In the genomic region with DNA sequence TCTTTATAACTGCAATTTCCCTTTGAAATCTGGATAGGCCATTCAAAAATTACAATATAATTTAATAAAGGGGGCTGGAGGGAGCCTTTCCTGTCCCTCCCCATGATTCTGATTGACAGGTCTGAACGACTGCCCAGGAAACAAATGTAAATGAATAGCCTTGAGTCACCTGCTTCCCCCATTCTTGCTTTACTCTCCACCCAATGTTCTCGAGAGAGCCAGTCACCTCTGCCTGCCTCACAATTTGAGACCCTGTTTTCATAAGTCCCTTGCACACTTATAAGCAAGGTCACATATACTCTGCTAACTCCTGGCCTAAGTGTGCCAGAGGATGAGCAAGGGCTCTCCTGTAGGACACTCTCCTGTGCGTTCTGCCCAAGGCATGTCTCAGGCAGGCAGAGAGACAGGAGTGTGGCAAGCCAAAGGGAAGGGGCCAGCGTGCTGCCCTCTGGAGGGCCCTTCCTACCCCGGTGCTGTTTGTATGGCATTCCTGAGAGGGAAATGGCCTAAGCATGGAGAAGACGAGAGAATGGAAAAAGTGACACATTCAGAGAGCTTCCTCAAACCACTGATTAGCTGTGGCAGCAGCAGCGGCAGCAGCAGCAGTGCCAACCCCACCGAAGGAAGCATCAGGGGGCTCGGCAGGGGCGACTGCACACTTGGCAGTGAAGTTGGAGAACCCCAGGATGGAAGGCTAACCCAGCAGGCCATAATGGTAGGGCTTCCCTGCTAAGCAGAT, we compare ENCODE assay signal across 8 mouse cellular contexts. TPM values are rescaled to one million over a fixed set of nuclear protein-coding genes. Genes with fewer than 3 reads are reported as not detected.
DNase-seq lines count a peak whose midpoint lies in the region; ATAC-seq lines count a peak whose summit lies in the region.

No protein-coding gene starts in this region.

- no peak for DNase-seq in liver, embryonic 13.5 days
- DNase-seq in liver, embryonic 11.5 days (ENCODE audit: low spot score), result no peak
- DNase-seq in thymus, postnatal 25 days, result no peak
- DNase-seq in adrenal gland, postnatal 4 days (ENCODE audit: low spot score in 2 of 2), result no peak
- DNase-seq in gastrocnemius, postnatal 25 days, result no peak

- H3K27ac ChIP-seq in liver, embryonic 13.5 days, result peak overlapping the region; percentile 39; the same call in 1 of the 2 replicates
- H3K27ac ChIP-seq in liver, embryonic 11.5 days (ENCODE audit: low read depth, low read length), result no peak overlapping the region
- H3K27ac ChIP-seq in limb, embryonic 12.5 days, result peak overlapping the region; percentile 73
- H3K27ac ChIP-seq in stomach, embryonic 16.5 days (ENCODE audit: low read length), result peak overlapping the region; percentile 83

- no peaks in the 10 kb centered on the region for H3K9me3 ChIP-seq in liver, embryonic 13.5 days (replicated peaks)
- no peaks in the 10 kb centered on the region for H3K9me3 ChIP-seq in liver, embryonic 11.5 days (ENCODE audit: control insufficient read depth, low read length)
- no peaks in the 10 kb centered on the region for H3K9me3 ChIP-seq in limb, embryonic 12.5 days
- no peaks in the 10 kb centered on the region for H3K9me3 ChIP-seq in stomach, embryonic 16.5 days (replicated peaks; ENCODE audit: control insufficient read depth, low read length)

- 0 out of 2 replicates have a peak overlapping the region, but pooled peaks have one; percentile 12 for H3K4me2 ChIP-seq in liver, embryonic 13.5 days
- no peak overlapping the region for H3K4me2 ChIP-seq in liver, embryonic 11.5 days
- H3K4me2 ChIP-seq in limb, embryonic 12.5 days, result peak overlapping the region; percentile 44
- peak overlapping the region; percentile 28 for H3K4me2 ChIP-seq in stomach, embryonic 16.5 days (ENCODE audit: low read depth, low read length)

- peaks cover 53% of the 10 kb centered on the region for H3K4me1 ChIP-seq in liver, embryonic 13.5 days (replicated peaks)
- peaks cover 52% of the 10 kb centered on the region for H3K4me1 ChIP-seq in liver, embryonic 11.5 days (replicated peaks; ENCODE audit: control insufficient read depth, insufficient read depth, low read length)
- H3K4me1 ChIP-seq in limb, embryonic 12.5 days (replicated peaks), result peaks cover 90% of the 10 kb centered on the region
- H3K4me1 ChIP-seq in stomach, embryonic 16.5 days (ENCODE audit: control insufficient read depth, insufficient read depth, low read length), result peaks cover 83% of the 10 kb centered on the region

- WGBS in liver, embryonic 13.5 days (ENCODE audit: insufficient replicate concordance), result 24% methylated on average over 10 of the region's 10 CpGs
- 30% methylated on average over 10 of the region's 10 CpGs for WGBS in liver, embryonic 11.5 days
- WGBS in limb, embryonic 12.5 days, result 27% methylated on average over 10 of the region's 10 CpGs
- 23% methylated on average over 10 of the region's 10 CpGs for WGBS in stomach, embryonic 16.5 days

- H3K36me3 ChIP-seq in liver, embryonic 13.5 days, result no peaks in the 10 kb centered on the region
- H3K36me3 ChIP-seq in liver, embryonic 11.5 days (ENCODE audit: control insufficient read depth, insufficient read depth, low read length), result no peaks in the 10 kb centered on the region
- no peaks in the 10 kb centered on the region for H3K36me3 ChIP-seq in limb, embryonic 12.5 days
- H3K36me3 ChIP-seq in stomach, embryonic 16.5 days (ENCODE audit: control insufficient read depth, insufficient read depth, low read length), result no peaks in the 10 kb centered on the region

- ATAC-seq in liver, embryonic 13.5 days (ENCODE audit: low read depth), result no peak
- ATAC-seq in liver, embryonic 11.5 days (replicated peaks; ENCODE audit: low FRiP score), result no peak
- ATAC-seq in granulocyte monocyte progenitor cell, adult 5-6 weeks (replicated peaks; ENCODE audit: poor library complexity, severe bottlenecking), result peak; percentile 60
- ATAC-seq in limb, embryonic 12.5 days (ENCODE audit: insufficient number of reproducible peaks, insufficient read depth, low FRiP score, low TSS enrichment, low read depth), result no peak
- ATAC-seq in stomach, embryonic 16.5 days (ENCODE audit: insufficient read depth, low FRiP score), result no peak

- peaks cover 32% of the 10 kb centered on the region for H3K27me3 ChIP-seq in liver, embryonic 13.5 days
- H3K27me3 ChIP-seq in liver, embryonic 11.5 days (replicated peaks; ENCODE audit: control insufficient read depth, insufficient read depth, low read length), result peaks cover 13% of the 10 kb centered on the region
- no peaks in the 10 kb centered on the region for H3K27me3 ChIP-seq in limb, embryonic 12.5 days
- no peaks in the 10 kb centered on the region for H3K27me3 ChIP-seq in stomach, embryonic 16.5 days (ENCODE audit: control insufficient read depth, insufficient read depth, low read length)

- H3K4me3 ChIP-seq in liver, embryonic 13.5 days (replicated peaks), result no peak overlapping the region
- H3K4me3 ChIP-seq in liver, embryonic 11.5 days (ENCODE audit: low read depth, low read length), result no peak overlapping the region
- 0 out of 2 replicates have a peak overlapping the region, but pooled peaks have one; percentile 15 for H3K4me3 ChIP-seq in limb, embryonic 12.5 days (replicated peaks)
- H3K4me3 ChIP-seq in stomach, embryonic 16.5 days (replicated peaks; ENCODE audit: low read length), result no peak overlapping the region

- H3K9ac ChIP-seq in liver, embryonic 13.5 days, result no peak overlapping the region
- no peak overlapping the region for H3K9ac ChIP-seq in liver, embryonic 11.5 days (ENCODE audit: low read depth, low read length)
- H3K9ac ChIP-seq in limb, embryonic 12.5 days (replicated peaks), result peak overlapping the region; percentile 40; the same call in 1 of the 2 replicates
- peak overlapping the region; percentile 59 for H3K9ac ChIP-seq in stomach, embryonic 16.5 days (ENCODE audit: low read length)

RNA-seq across cellular contexts. Expression of gene Ptk7, which starts 5.3 kb away (rescaled TPM):
- 8.0 and 9.1 TPM in 2 replicates for polyA plus RNA-seq in liver, embryonic 13.5 days (2015; fragmentation: Nextera tagmentation; extraction: Ambion mirVana)
- polyA plus RNA-seq in liver, embryonic 11.5 days (2014; fragmentation: Nextera tagmentation; extraction: Ambion mirVana), result 24.5 and 24.7 TPM in 2 replicates
- 3.6 and 4.3 TPM in 2 replicates for total RNA-seq in granulocyte monocyte progenitor cell, adult 5-6 weeks (2014; fragmentation: Nextera tagmentation)
- 3.7 and 3.8 TPM in 2 replicates for total RNA-seq in granulocyte monocyte progenitor cell, adult 5-6 weeks (2017)
- polyA plus RNA-seq in limb, embryonic 12.5 days (2016; fragmentation: Nextera tagmentation; extraction: Ambion mirVana), result 156 and 165 TPM in 2 replicates
- 93.9 and 94.9 TPM in 2 replicates for polyA plus RNA-seq in stomach, embryonic 16.5 days (2015; fragmentation: Nextera tagmentation; extraction: Ambion mirVana)
- 10 to 100 TPM; 42.2 to 54.1 TPM for total RNA-seq in adrenal gland, postnatal 4 days (2021)
- 1 to 10 TPM; 1.1 to 1.3 TPM for total RNA-seq in gastrocnemius, postnatal 25 days (2021)

RNA-seq across cellular contexts. Expression of gene Klc4, which starts 21.8 kb away (rescaled TPM):
- polyA plus RNA-seq in liver, embryonic 13.5 days (2015; fragmentation: Nextera tagmentation; extraction: Ambion mirVana), result 5.8 TPM in 2 replicates
- polyA plus RNA-seq in liver, embryonic 11.5 days (2014; fragmentation: Nextera tagmentation; extraction: Ambion mirVana), result 10.8 and 12.3 TPM in 2 replicates
- 5.6 and 8.5 TPM in 2 replicates for total RNA-seq in granulocyte monocyte progenitor cell, adult 5-6 weeks (2014; fragmentation: Nextera tagmentation)
- total RNA-seq in granulocyte monocyte progenitor cell, adult 5-6 weeks (2017), result 7.9 and 11.5 TPM in 2 replicates
- 27.2 and 27.6 TPM in 2 replicates for polyA plus RNA-seq in limb, embryonic 12.5 days (2016; fragmentation: Nextera tagmentation; extraction: Ambion mirVana)
- 41.4 and 46.7 TPM in 2 replicates for polyA plus RNA-seq in stomach, embryonic 16.5 days (2015; fragmentation: Nextera tagmentation; extraction: Ambion mirVana)
- 10 to 100 TPM; 33.5 to 34.3 TPM for total RNA-seq in adrenal gland, postnatal 4 days (2021)
- total RNA-seq in gastrocnemius, postnatal 25 days (2021), result 10 to 100 TPM; 12.7 to 15.0 TPM

RNA-seq across cellular contexts. Expression of gene Mrpl2, which starts 22.0 kb away (rescaled TPM):
- 91.5 and 97.5 TPM in 2 replicates for polyA plus RNA-seq in liver, embryonic 13.5 days (2015; fragmentation: Nextera tagmentation; extraction: Ambion mirVana)
- polyA plus RNA-seq in liver, embryonic 11.5 days (2014; fragmentation: Nextera tagmentation; extraction: Ambion mirVana), result 151 and 165 TPM in 2 replicates
- 106 and 113 TPM in 2 replicates for total RNA-seq in granulocyte monocyte progenitor cell, adult 5-6 weeks (2014; fragmentation: Nextera tagmentation)
- total RNA-seq in granulocyte monocyte progenitor cell, adult 5-6 weeks (2017), result 103 and 133 TPM in 2 replicates
- polyA plus RNA-seq in limb, embryonic 12.5 days (2016; fragmentation: Nextera tagmentation; extraction: Ambion mirVana), result 99.5 and 112 TPM in 2 replicates
- 94.1 and 99.9 TPM in 2 replicates for polyA plus RNA-seq in stomach, embryonic 16.5 days (2015; fragmentation: Nextera tagmentation; extraction: Ambion mirVana)
- 100 to 1,000 TPM; 109 to 135 TPM for total RNA-seq in adrenal gland, postnatal 4 days (2021)
- 100 to 1,000 TPM in 1 of 2 experiments, 10 to 100 TPM in 1; 99.2 to 110 TPM for total RNA-seq in gastrocnemius, postnatal 25 days (2021)

RNA-seq across cellular contexts. Expression of gene Cul7, which starts 26.1 kb away (rescaled TPM):
- polyA plus RNA-seq in liver, embryonic 13.5 days (2015; fragmentation: Nextera tagmentation; extraction: Ambion mirVana), result 10.9 and 12.4 TPM in 2 replicates
- 24.1 and 28.2 TPM in 2 replicates for polyA plus RNA-seq in liver, embryonic 11.5 days (2014; fragmentation: Nextera tagmentation; extraction: Ambion mirVana)
- 16.8 and 21.6 TPM in 2 replicates for total RNA-seq in granulocyte monocyte progenitor cell, adult 5-6 weeks (2014; fragmentation: Nextera tagmentation)
- total RNA-seq in granulocyte monocyte progenitor cell, adult 5-6 weeks (2017), result 10.0 and 13.2 TPM in 2 replicates
- 56.1 and 60.1 TPM in 2 replicates for polyA plus RNA-seq in limb, embryonic 12.5 days (2016; fragmentation: Nextera tagmentation; extraction: Ambion mirVana)
- polyA plus RNA-seq in stomach, embryonic 16.5 days (2015; fragmentation: Nextera tagmentation; extraction: Ambion mirVana), result 51.2 and 54.8 TPM in 2 replicates
- 10 to 100 TPM; 88.3 to 97.5 TPM for total RNA-seq in adrenal gland, postnatal 4 days (2021)
- 10 to 100 TPM in 1 of 2 experiments, 1 to 10 TPM in 1; 8.8 to 14.4 TPM for total RNA-seq in gastrocnemius, postnatal 25 days (2021)

RNA-seq across cellular contexts. Expression of gene Rrp36, which starts 50.2 kb away (rescaled TPM):
- 31.7 and 31.9 TPM in 2 replicates for polyA plus RNA-seq in liver, embryonic 13.5 days (2015; fragmentation: Nextera tagmentation; extraction: Ambion mirVana)
- 52.0 and 56.5 TPM in 2 replicates for polyA plus RNA-seq in liver, embryonic 11.5 days (2014; fragmentation: Nextera tagmentation; extraction: Ambion mirVana)
- total RNA-seq in granulocyte monocyte progenitor cell, adult 5-6 weeks (2014; fragmentation: Nextera tagmentation), result 15.7 and 21.3 TPM in 2 replicates
- 48.2 and 66.9 TPM in 2 replicates for total RNA-seq in granulocyte monocyte progenitor cell, adult 5-6 weeks (2017)
- 68.8 and 70.0 TPM in 2 replicates for polyA plus RNA-seq in limb, embryonic 12.5 days (2016; fragmentation: Nextera tagmentation; extraction: Ambion mirVana)
- polyA plus RNA-seq in stomach, embryonic 16.5 days (2015; fragmentation: Nextera tagmentation; extraction: Ambion mirVana), result 49.7 and 52.4 TPM in 2 replicates
- 10 to 100 TPM; 25.2 to 26.9 TPM for total RNA-seq in adrenal gland, postnatal 4 days (2021)
- total RNA-seq in gastrocnemius, postnatal 25 days (2021), result 10 to 100 TPM in 1 of 2 experiments, 1 to 10 TPM in 1; 7.5 to 12.1 TPM

Comparison
In these comparisons a context has a peak if more than half of its experiments do, and no peak if none do; other contexts are left out.
1. H3K9ac ChIP-seq: peak in limb, embryonic 12.5 days (single experiment) and stomach, embryonic 16.5 days (single experiment); none in liver, embryonic 13.5 days (single experiment) and liver, embryonic 11.5 days (single experiment).